Mouse (Mus musculus): ENCODE measurements around the gene Utf1. TPM values are rescaled to one million over a fixed set of nuclear protein-coding genes. Genes with fewer than 3 reads are reported as not detected.

The Utf1 gene
- polyA plus RNA-seq, 1 experiment = 0.16 TPM

DNA sequence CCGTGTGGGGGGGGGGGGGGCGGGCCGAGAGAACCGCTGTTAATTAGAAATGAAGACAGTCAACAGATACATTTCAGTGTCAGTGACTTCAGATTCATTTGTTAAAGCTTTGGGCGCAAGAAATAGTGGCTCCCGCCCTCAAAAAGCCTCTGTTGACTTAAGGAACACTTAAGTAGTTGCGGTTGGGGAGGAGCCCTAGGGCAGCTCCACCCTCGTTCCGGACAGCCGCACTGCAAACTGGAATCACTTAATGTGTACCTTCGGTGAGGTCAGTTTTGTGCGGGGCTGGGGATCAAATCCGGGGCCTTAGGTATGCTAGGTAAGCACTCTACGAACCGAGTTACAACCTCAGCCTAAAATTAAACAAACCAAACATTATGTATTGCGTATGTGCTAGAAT, 7.5 kb downstream of the Utf1 start:
- H3K4me3 ChIP-seq (replicated peaks; ENCODE audit: insufficient read depth, low read depth, low read length) = no peak overlapping the region
- DNase-seq = no peak
- no peak for TF ChIP-seq CTCF (IDR thresholded peaks at IDR 0.05; ENCODE audit: borderline replicate concordance, insufficient read depth, low read depth, low read length)
- no peak for TF ChIP-seq POLR2A (IDR thresholded peaks at IDR 0.05; ENCODE audit: borderline replicate concordance, insufficient read depth, low read length)
- H3K27me3 ChIP-seq (ENCODE audit: control insufficient read depth, insufficient read depth, low read length) = no peaks in the 10 kb centered on the region
- H3K4me1 ChIP-seq (ENCODE audit: control insufficient read depth, insufficient read depth, low read length) = 0 out of 2 replicates have a peak, but pooled peaks cover 4% of the 10 kb centered on the region
- H3K27ac ChIP-seq (ENCODE audit: insufficient read depth, low read length) = no peak overlapping the region
- 7% methylated on average over 16 of the region's 16 CpGs for WGBS

DNA sequence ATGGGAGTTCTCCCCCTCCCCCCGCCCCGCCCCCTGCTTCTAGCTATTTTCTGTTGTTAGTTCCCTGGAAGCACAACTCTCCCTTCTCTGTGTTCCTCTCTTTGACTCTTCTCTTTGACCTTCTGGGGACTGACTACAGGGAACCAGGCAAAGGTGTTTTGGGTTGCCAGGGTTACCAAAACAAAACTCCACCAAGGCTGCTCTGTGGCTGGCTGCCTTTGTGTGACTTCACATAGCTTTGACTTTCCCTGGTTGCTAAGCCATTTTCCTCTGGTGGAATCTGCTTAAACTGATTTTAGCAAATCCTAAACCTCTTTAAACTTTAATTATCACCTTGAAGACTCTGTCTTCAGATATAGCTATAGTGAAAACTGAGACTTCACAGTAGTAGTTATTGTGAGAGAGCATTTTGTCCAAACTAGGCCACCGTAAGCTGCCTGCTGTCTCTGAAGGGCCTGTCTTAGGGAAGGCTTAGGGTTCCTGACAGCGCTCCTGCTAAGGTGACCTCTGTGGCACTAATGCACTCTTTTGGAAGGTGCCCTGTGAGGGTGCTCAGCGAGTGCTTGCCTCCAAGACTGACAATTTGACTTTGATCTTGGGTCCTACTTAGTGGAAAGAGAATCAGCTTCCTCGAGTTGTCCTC, 8.5 kb downstream of the Utf1 start:
- Histone ChIP-seq H3K4me3 (replicated peaks; ENCODE audit: insufficient read depth, low read depth, low read length) (no peak overlapping the region), H3K4me1 (ENCODE audit: control insufficient read depth, insufficient read depth, low read length) (0 out of 2 replicates have a peak, but pooled peaks cover 4% of the 10 kb centered on the region), H3K27ac (ENCODE audit: insufficient read depth, low read length) (no peak overlapping the region), H3K27me3 (ENCODE audit: control insufficient read depth, insufficient read depth, low read length) (no peaks in the 10 kb centered on the region)
- no peak for DNase-seq
- no peak for TF ChIP-seq POLR2A (IDR thresholded peaks at IDR 0.05; ENCODE audit: borderline replicate concordance, insufficient read depth, low read length)
- TF ChIP-seq CTCF (IDR thresholded peaks at IDR 0.05; ENCODE audit: borderline replicate concordance, insufficient read depth, low read depth, low read length) = no peak
- 86% methylated on average over 6 of the region's 6 CpGs for WGBS

DNA sequence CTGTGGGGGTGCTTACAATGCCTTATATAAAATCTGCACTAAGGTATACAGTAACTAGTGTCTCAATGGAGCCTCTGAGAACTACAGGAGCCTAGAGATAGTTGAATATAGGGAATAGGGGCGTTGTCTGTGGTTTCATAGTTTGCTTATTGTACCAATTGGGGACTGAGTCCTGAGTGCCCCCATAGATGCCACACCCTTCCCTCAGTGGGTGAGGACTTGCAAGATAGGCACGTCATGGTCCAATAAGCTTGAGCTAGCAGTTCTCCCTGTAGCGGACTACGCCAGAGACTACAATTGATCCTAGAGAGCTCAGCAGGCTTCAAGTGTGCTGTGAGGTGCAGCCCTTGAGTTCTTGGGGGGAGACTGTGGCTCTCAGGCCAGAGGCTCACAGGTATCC, 11.9 kb downstream of the Utf1 start:
- H3K4me1 ChIP-seq (ENCODE audit: control insufficient read depth, insufficient read depth, low read length) = 0 out of 2 replicates have a peak, but pooled peaks cover under 1% of the 10 kb centered on the region
- no peaks in the 10 kb centered on the region for H3K27me3 ChIP-seq (ENCODE audit: control insufficient read depth, insufficient read depth, low read length)
- no peak overlapping the region for H3K27ac ChIP-seq (ENCODE audit: insufficient read depth, low read length)
- no peak for DNase-seq
- TF ChIP-seq POLR2A (IDR thresholded peaks at IDR 0.05; ENCODE audit: borderline replicate concordance, insufficient read depth, low read length) (no peak), CTCF (IDR thresholded peaks at IDR 0.05; ENCODE audit: borderline replicate concordance, insufficient read depth, low read depth, low read length) (no peak)
- H3K4me3 ChIP-seq (replicated peaks; ENCODE audit: insufficient read depth, low read depth, low read length) = no peak overlapping the region
- 80% methylated on average over 4 of the region's 4 CpGs for WGBS

DNA sequence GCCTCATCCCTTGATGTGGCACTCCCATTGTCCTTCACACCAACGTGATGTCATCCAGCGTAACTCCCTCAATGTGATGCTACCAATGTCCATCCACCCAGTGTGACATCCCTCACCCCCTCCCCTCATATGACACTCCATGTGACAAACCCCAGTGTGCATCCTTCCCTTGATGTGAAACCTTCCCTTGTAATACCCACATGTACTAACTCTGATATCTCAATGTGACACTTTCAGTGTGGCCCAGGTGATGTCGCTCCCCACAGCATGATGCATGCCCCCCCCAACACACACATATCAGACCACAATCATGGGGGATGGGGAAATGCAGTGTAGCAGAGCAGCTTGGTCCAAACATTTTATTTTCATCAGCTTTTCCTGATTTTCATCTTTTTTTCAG, 13.1 kb downstream of the Utf1 start:
- no peak for DNase-seq
- Histone ChIP-seq H3K4me1 (ENCODE audit: control insufficient read depth, insufficient read depth, low read length) (no peaks in the 10 kb centered on the region), H3K4me3 (replicated peaks; ENCODE audit: insufficient read depth, low read depth, low read length) (no peak overlapping the region), H3K27ac (ENCODE audit: insufficient read depth, low read length) (no peak overlapping the region), H3K27me3 (ENCODE audit: control insufficient read depth, insufficient read depth, low read length) (no peaks in the 10 kb centered on the region)
- WGBS = 82% methylated on average over 3 of the region's 3 CpGs
- TF ChIP-seq POLR2A (IDR thresholded peaks at IDR 0.05; ENCODE audit: borderline replicate concordance, insufficient read depth, low read length) (no peak), CTCF (IDR thresholded peaks at IDR 0.05; ENCODE audit: borderline replicate concordance, insufficient read depth, low read depth, low read length) (no peak)

DNA sequence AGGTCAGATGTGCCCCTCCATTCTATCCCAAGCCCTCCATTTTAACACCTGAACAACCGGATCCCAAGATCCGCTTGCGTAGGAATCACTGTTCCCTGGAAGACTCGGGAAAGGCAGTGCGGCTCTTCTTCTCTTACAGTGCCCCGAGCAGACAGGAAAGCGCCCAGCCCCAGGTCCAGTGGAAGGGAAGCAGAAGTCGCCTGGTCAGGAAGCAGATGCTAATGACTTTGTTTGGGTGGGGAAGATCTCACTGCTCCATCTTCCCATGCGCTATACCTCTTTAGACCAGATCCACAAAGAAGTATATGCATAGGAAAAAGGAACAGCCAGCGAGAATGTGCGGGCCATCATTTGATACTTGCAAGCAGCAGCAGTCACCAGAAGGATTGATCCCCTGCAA, 13.8 kb downstream of the Utf1 start:
- 79% methylated on average over 11 of the region's 11 CpGs for WGBS
- no peaks in the 10 kb centered on the region for H3K4me1 ChIP-seq (ENCODE audit: control insufficient read depth, insufficient read depth, low read length)
- H3K27ac ChIP-seq (ENCODE audit: insufficient read depth, low read length) = no peak overlapping the region
- TF ChIP-seq CTCF (IDR thresholded peaks at IDR 0.05; ENCODE audit: borderline replicate concordance, insufficient read depth, low read depth, low read length) (no peak), POLR2A (IDR thresholded peaks at IDR 0.05; ENCODE audit: borderline replicate concordance, insufficient read depth, low read length) (no peak)
- H3K27me3 ChIP-seq (ENCODE audit: control insufficient read depth, insufficient read depth, low read length) = no peaks in the 10 kb centered on the region
- no peak overlapping the region for H3K4me3 ChIP-seq (replicated peaks; ENCODE audit: insufficient read depth, low read depth, low read length)
- no peak for DNase-seq

DNA sequence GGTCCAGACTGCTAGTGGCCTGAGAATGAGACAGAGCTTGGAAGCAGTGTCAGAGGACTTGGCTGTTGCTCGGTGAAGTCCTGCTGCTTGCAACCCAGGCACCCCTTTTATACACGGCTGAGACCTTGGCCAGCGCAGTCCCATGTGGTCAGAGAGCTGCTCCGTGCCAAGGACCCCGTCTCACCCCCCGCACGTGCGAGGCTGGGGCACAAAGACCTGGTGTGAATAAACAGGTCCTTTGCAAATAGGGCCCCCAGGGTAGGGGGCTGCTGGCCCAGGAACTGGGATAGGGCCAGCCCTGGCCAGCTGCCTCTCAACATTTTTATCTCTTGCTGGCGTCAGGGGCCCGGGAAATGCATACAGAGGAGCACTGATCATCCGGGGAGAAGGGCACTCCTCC, 14.4 kb downstream of the Utf1 start:
- no peaks in the 10 kb centered on the region for H3K27me3 ChIP-seq (ENCODE audit: control insufficient read depth, insufficient read depth, low read length)
- no peak for DNase-seq
- TF ChIP-seq CTCF (IDR thresholded peaks at IDR 0.05; ENCODE audit: borderline replicate concordance, insufficient read depth, low read depth, low read length) = no peak
- TF ChIP-seq POLR2A (IDR thresholded peaks at IDR 0.05; ENCODE audit: borderline replicate concordance, insufficient read depth, low read length) = no peak
- H3K4me3 ChIP-seq (replicated peaks; ENCODE audit: insufficient read depth, low read depth, low read length) = no peak overlapping the region
- no peaks in the 10 kb centered on the region for H3K4me1 ChIP-seq (ENCODE audit: control insufficient read depth, insufficient read depth, low read length)
- no peak overlapping the region for H3K27ac ChIP-seq (ENCODE audit: insufficient read depth, low read length)
- 15% methylated on average over 11 of the region's 11 CpGs for WGBS

DNA sequence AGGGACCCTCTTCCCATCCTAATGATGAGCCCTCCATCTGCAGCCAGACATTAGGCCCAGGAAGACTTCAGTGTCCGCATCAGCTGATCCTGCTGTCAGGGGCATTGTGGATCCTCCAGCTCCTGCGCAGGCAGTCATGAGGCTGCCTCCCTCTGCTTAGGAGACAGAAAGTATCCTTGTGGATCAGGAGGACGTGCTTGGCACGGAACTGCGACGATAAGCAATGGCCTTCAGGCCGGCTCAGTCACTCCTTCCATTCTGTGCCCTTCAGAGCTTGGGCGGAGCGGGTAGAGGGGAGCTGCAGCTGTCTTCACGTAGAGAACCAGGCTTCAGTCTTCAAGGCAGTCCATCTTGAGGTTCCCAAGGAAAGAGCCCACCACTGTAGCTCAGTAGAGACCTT, 17.6 kb downstream of the Utf1 start:
- Histone ChIP-seq H3K27ac (ENCODE audit: insufficient read depth, low read length) (no peak overlapping the region), H3K27me3 (ENCODE audit: control insufficient read depth, insufficient read depth, low read length) (no peaks in the 10 kb centered on the region), H3K4me1 (ENCODE audit: control insufficient read depth, insufficient read depth, low read length) (no peaks in the 10 kb centered on the region), H3K4me3 (replicated peaks; ENCODE audit: insufficient read depth, low read depth, low read length) (no peak overlapping the region)
- DNase-seq = no peak
- 86% methylated on average over 10 of the region's 10 CpGs for WGBS
- TF ChIP-seq CTCF (IDR thresholded peaks at IDR 0.05; ENCODE audit: borderline replicate concordance, insufficient read depth, low read depth, low read length) (no peak), POLR2A (IDR thresholded peaks at IDR 0.05; ENCODE audit: borderline replicate concordance, insufficient read depth, low read length) (no peak)

DNA sequence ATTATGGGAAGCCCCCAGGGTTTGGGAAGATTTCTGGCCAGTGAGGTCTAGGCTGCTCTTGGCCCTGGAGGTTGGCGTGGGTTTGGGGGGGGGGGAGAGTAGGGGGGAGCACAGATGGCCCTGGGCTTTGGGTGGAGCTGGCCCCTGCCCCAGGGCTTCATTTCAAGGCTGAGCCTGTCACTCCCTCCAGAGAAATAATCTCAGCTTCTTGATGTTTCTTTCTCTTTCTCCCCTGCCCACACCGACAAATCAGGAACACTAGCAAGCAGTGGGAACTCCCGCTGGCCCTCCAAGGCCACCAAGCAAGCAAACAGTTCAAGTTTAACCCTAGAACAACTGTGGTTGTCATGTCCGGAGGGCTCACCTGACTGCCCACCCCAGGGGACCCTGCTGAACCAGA, 20.2 kb downstream of the Utf1 start:
- Histone ChIP-seq H3K27me3 (ENCODE audit: control insufficient read depth, insufficient read depth, low read length) (no peaks in the 10 kb centered on the region), H3K4me1 (ENCODE audit: control insufficient read depth, insufficient read depth, low read length) (no peaks in the 10 kb centered on the region), H3K27ac (ENCODE audit: insufficient read depth, low read length) (no peak overlapping the region), H3K4me3 (replicated peaks; ENCODE audit: insufficient read depth, low read depth, low read length) (no peak overlapping the region)
- no peak for DNase-seq
- whole genome bisulfite sequencing = 43% methylated on average over 4 of the region's 4 CpGs
- TF ChIP-seq CTCF (IDR thresholded peaks at IDR 0.05; ENCODE audit: borderline replicate concordance, insufficient read depth, low read depth, low read length) (no peak), POLR2A (IDR thresholded peaks at IDR 0.05; ENCODE audit: borderline replicate concordance, insufficient read depth, low read length) (no peak)
